Mouse (Mus musculus): ENCODE results near the gene Tpi1. TPM values are rescaled to one million over a fixed set of nuclear protein-coding genes. Genes with fewer than 3 reads are reported as not detected.
"Not testable (repeated sequence)": the region's sequence is repeated elsewhere in the genome, so short reads cannot be mapped to it uniquely, and the experiment has no call there.

The Tpi1 gene
- polyA plus RNA-seq, 1 experiment from 2014 or later = 718 TPM

- no peaks in the 10 kb centered on the region for H3K9me3 ChIP-seq (ENCODE audit: low read depth, low read length)
- peaks cover 37% of the 10 kb centered on the region for H3K36me3 ChIP-seq (ENCODE audit: insufficient read depth)
- H3K27ac ChIP-seq (ENCODE audit: low read depth) = no peak overlapping the region
- H3K4me3 ChIP-seq (ENCODE audit: low read depth, low read length) = peak overlapping the region; percentile 80; the same call in 1 of the 2 replicates
- H3K4me1 ChIP-seq (ENCODE audit: insufficient read depth) = peaks cover 12% of the 10 kb centered on the region; the same call in 1 of the 2 replicates
- no peak for TF ChIP-seq CTCF (IDR thresholded peaks at IDR 0.05; ENCODE audit: low read depth)
- H3K9ac ChIP-seq = no peak overlapping the region
- no peaks in the 10 kb centered on the region for H3K27me3 ChIP-seq (ENCODE audit: insufficient read depth, low read length)
- peak overlapping the region; percentile 86 for H3K4me2 ChIP-seq
- 87% methylated on average over 8 of the region's 8 CpGs for WGBS
- ATAC-seq (ENCODE audit: insufficient read depth) = no peak
- no peak for DNase-seq
These were observed 17.6 kb upstream of the Tpi1 start for GRCm38 (mm10) chr6:124831649-124832048.

GRCm38 (mm10) chr6:124831199-124831598 lies 17.1 kb upstream of the Tpi1 start:
- Histone ChIP-seq H3K36me3 (ENCODE audit: insufficient read depth) (peaks cover 40% of the 10 kb centered on the region), H3K4me1 (ENCODE audit: insufficient read depth) (peaks cover 11% of the 10 kb centered on the region; the same call in 1 of the 2 replicates), H3K4me2 (peak overlapping the region; percentile 86), H3K9ac (peak overlapping the region; percentile 16; the same call in 1 of the 2 replicates), H3K4me3 (ENCODE audit: low read depth, low read length) (peak overlapping the region; percentile 80)
- H3K27me3 ChIP-seq (ENCODE audit: insufficient read depth, low read length); DNase-seq; H3K9me3 ChIP-seq (ENCODE audit: low read depth, low read length); H3K27ac ChIP-seq (ENCODE audit: low read depth); ATAC-seq (ENCODE audit: insufficient read depth): not testable (repeated sequence)
- 91% methylated on average over 4 of the region's 4 CpGs for WGBS

- TF ChIP-seq CTCF (IDR thresholded peaks at IDR 0.05; ENCODE audit: low read depth) = no peak
- WGBS = under 1% methylated on average over 38 of the region's 38 CpGs
These were observed 16.0 kb upstream of the Tpi1 start for GRCm38 (mm10) chr6:124829799-124830700.

GRCm38 (mm10) chr6:124828868-124829798 lies 15.0 kb upstream of the Tpi1 start, which contains the start of the genes Usp5 and Cdca3:
TSS of gene Usp5 (minus strand) at chr6:124829484.
TSS of gene Cdca3 (plus strand) at chr6:124829547.
- H3K27me3 ChIP-seq (ENCODE audit: insufficient read depth, low read length) = no peaks in the 10 kb centered on the region
- H3K9ac ChIP-seq = peak within 1 kb of the TSS; percentile 87
- no peaks in the 10 kb centered on the region for H3K9me3 ChIP-seq (ENCODE audit: low read depth, low read length)
- peak within 1 kb of the TSS; percentile 86 for H3K4me2 ChIP-seq
- peaks cover 51% of the 10 kb centered on the region for H3K36me3 ChIP-seq (ENCODE audit: insufficient read depth)
- ATAC-seq (ENCODE audit: insufficient read depth) (peak; percentile 95), DNase-seq (peak; percentile 100)
- peak; percentile 56 for TF ChIP-seq CTCF (IDR thresholded peaks at IDR 0.05; ENCODE audit: low read depth)
- H3K4me3 ChIP-seq (ENCODE audit: low read depth, low read length) = peak within 1 kb of the TSS; percentile 80
- whole genome bisulfite sequencing = under 1% methylated on average over 55 of the region's 55 CpGs
- peak within 1 kb of the TSS; percentile 92 for H3K27ac ChIP-seq (ENCODE audit: low read depth)
- peaks cover 6% of the 10 kb centered on the region; the same call in 1 of the 2 replicates for H3K4me1 ChIP-seq (ENCODE audit: insufficient read depth)

More at GRCm38 (mm10) chr6:124829799-124830700, 16.0 kb upstream of the Tpi1 start:
- ATAC-seq (ENCODE audit: insufficient read depth) = peak; percentile 90
- Histone ChIP-seq H3K36me3 (ENCODE audit: insufficient read depth) (peaks cover 49% of the 10 kb centered on the region), H3K9ac (peak overlapping the region; percentile 87), H3K4me2 (peak overlapping the region; percentile 86), H3K27ac (ENCODE audit: low read depth) (peak overlapping the region; percentile 92), H3K4me3 (ENCODE audit: low read depth, low read length) (peak overlapping the region; percentile 80), H3K9me3 (ENCODE audit: low read depth, low read length) (no peaks in the 10 kb centered on the region), H3K27me3 (ENCODE audit: insufficient read depth, low read length) (no peaks in the 10 kb centered on the region), H3K4me1 (ENCODE audit: insufficient read depth) (peaks cover 6% of the 10 kb centered on the region; the same call in 1 of the 2 replicates)
- peak; percentile 98 for DNase-seq

GRCm38 (mm10) chr6:124828101-124828592 lies 14.1 kb upstream of the Tpi1 start:
- TF ChIP-seq CTCF (IDR thresholded peaks at IDR 0.05; ENCODE audit: low read depth) = no peak; the same call in 1 of the 2 replicates
- ATAC-seq (ENCODE audit: insufficient read depth) = no peak
- no peaks in the 10 kb centered on the region for H3K9me3 ChIP-seq (ENCODE audit: low read depth, low read length)
- H3K9ac ChIP-seq = peak overlapping the region; percentile 51
- DNase-seq = peak; percentile 67
- H3K4me3 ChIP-seq (ENCODE audit: low read depth, low read length) = peak overlapping the region; percentile 80
- peaks cover 52% of the 10 kb centered on the region for H3K36me3 ChIP-seq (ENCODE audit: insufficient read depth)
- H3K27me3 ChIP-seq (ENCODE audit: insufficient read depth, low read length) = no peaks in the 10 kb centered on the region
- H3K27ac ChIP-seq (ENCODE audit: low read depth) = peak overlapping the region; percentile 34; the same call in 1 of the 2 replicates
- peaks cover 6% of the 10 kb centered on the region; the same call in 1 of the 2 replicates for H3K4me1 ChIP-seq (ENCODE audit: insufficient read depth)
- 17% methylated on average over 10 of the region's 10 CpGs for WGBS
- peak overlapping the region; percentile 80 for H3K4me2 ChIP-seq

GRCm38 (mm10) chr6:124822049-124822448 lies 8.0 kb upstream of the Tpi1 start:
- DNase-seq (no peak), ATAC-seq (ENCODE audit: insufficient read depth) (no peak)
- Histone ChIP-seq H3K4me3 (ENCODE audit: low read depth, low read length) (no peak overlapping the region), H3K36me3 (ENCODE audit: insufficient read depth) (peaks cover 94% of the 10 kb centered on the region), H3K4me2 (no peak overlapping the region), H3K27me3 (ENCODE audit: insufficient read depth, low read length) (no peaks in the 10 kb centered on the region), H3K4me1 (ENCODE audit: insufficient read depth) (no peaks in the 10 kb centered on the region), H3K27ac (ENCODE audit: low read depth) (no peak overlapping the region), H3K9ac (no peak overlapping the region), H3K9me3 (ENCODE audit: low read depth, low read length) (no peaks in the 10 kb centered on the region)
- WGBS = 94% methylated on average over 4 of the region's 4 CpGs
- TF ChIP-seq CTCF (IDR thresholded peaks at IDR 0.05; ENCODE audit: low read depth) = no peak

Data from lung, embryonic 14.5 days (tissue).